Mouse (Mus musculus): ENCODE results near the gene St6galnac4. TPM values are rescaled to one million over a fixed set of nuclear protein-coding genes. Genes with fewer than 3 reads are reported as not detected.
A peak's percentile ranks its signal among the peaks of the same experiment; 100 is the strongest.

The St6galnac4 gene
- polyA plus RNA-seq, 1 experiment from 2014 or later = 22.9 TPM

- 88% methylated on average over 7 of the region's 7 CpGs for WGBS
- Histone ChIP-seq H3K4me1 (ENCODE audit: control insufficient read depth, insufficient read depth, low read length) (peaks cover 11% of the 10 kb centered on the region), H3K4me3 (replicated peaks; ENCODE audit: low read length) (no peak overlapping the region), H3K9me3 (replicated peaks; ENCODE audit: control insufficient read depth, low read length) (no peaks in the 10 kb centered on the region), H3K27ac (ENCODE audit: low read length) (no peak overlapping the region; the same call in 1 of the 2 replicates), H3K27me3 (ENCODE audit: control insufficient read depth, insufficient read depth, low read length) (no peaks in the 10 kb centered on the region), H3K36me3 (ENCODE audit: control insufficient read depth, insufficient read depth, low read length) (no peaks in the 10 kb centered on the region), H3K9ac (ENCODE audit: low read length) (no peak overlapping the region), H3K4me2 (ENCODE audit: low read depth, low read length) (no peak overlapping the region)
- no peak for ATAC-seq (ENCODE audit: insufficient read depth, low FRiP score)
Observed at GRCm38 (mm10) chr2:32636617-32637016, 49.7 kb downstream of the St6galnac4 start.

DNA sequence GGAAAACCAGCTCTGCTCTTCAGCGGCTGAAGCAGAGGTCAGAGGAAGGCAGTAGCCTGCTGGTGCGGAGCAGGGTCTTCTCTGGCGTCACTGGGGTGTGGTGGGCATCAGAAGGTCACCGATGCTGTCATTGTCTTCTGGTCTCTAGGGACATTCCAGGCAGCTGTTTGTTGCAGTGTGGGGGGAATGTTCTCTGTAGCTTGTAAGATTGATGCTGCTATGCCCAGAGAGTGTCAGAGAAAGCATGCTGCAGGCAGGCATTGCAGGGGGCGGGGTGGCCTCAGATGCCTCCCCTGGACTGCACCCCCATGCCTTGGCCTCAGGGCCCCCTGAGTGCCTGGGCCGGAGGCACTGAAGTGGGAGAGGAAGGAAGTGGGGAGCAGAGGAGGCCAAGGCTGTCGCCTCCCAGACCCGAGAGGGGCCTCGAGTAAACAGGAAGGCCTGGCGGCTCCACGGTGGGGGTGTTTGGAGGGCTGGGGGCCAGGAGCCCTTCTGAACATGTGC, 50.9 kb downstream of the St6galnac4 start:
- Histone ChIP-seq H3K4me3 (replicated peaks; ENCODE audit: low read length) (no peak overlapping the region), H3K4me1 (ENCODE audit: control insufficient read depth, insufficient read depth, low read length) (peaks cover 16% of the 10 kb centered on the region), H3K9ac (ENCODE audit: low read length) (peak overlapping the region; percentile 42; the same call in 1 of the 2 replicates), H3K27me3 (ENCODE audit: control insufficient read depth, insufficient read depth, low read length) (no peaks in the 10 kb centered on the region), H3K27ac (ENCODE audit: low read length) (peak overlapping the region; percentile 32), H3K4me2 (ENCODE audit: low read depth, low read length) (no peak overlapping the region), H3K9me3 (replicated peaks; ENCODE audit: control insufficient read depth, low read length) (no peaks in the 10 kb centered on the region), H3K36me3 (ENCODE audit: control insufficient read depth, insufficient read depth, low read length) (no peaks in the 10 kb centered on the region)
- ATAC-seq (ENCODE audit: insufficient read depth, low FRiP score) = peak; percentile 57; the same call in 1 of the 2 replicates
- WGBS = 23% methylated on average over 11 of the region's 11 CpGs

DNA sequence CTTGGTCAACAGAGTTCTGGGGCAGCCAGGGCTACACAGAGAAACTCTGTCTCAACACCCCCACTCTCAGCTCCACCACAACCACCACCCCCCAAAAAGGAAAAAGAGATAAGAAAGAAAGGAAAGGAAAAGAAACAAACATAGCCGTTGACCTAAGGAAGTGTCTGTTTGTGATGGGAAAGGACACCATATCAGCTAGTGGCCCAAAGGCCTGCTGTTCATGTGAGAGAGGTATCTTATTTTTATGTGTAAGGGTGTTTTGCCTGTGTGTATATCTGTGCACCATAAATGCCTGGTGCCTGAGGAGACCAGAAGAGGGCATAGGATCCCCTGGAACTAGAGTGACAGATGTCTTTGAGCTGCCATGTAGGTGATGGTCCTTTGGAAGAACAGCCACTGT, 52.7 kb downstream of the St6galnac4 start:
- no peak overlapping the region for H3K27ac ChIP-seq (ENCODE audit: low read length)
- 55% methylated on average over 1 of the region's 1 CpGs for WGBS
- ATAC-seq (ENCODE audit: insufficient read depth, low FRiP score) = no peak
- no peak overlapping the region for H3K4me3 ChIP-seq (replicated peaks; ENCODE audit: low read length)
- no peaks in the 10 kb centered on the region for H3K36me3 ChIP-seq (ENCODE audit: control insufficient read depth, insufficient read depth, low read length)
- H3K4me2 ChIP-seq (ENCODE audit: low read depth, low read length) = no peak overlapping the region
- peaks cover 18% of the 10 kb centered on the region for H3K4me1 ChIP-seq (ENCODE audit: control insufficient read depth, insufficient read depth, low read length)
- no peaks in the 10 kb centered on the region for H3K27me3 ChIP-seq (ENCODE audit: control insufficient read depth, insufficient read depth, low read length)
- H3K9ac ChIP-seq (ENCODE audit: low read length) = no peak overlapping the region
- H3K9me3 ChIP-seq (replicated peaks; ENCODE audit: control insufficient read depth, low read length) = no peaks in the 10 kb centered on the region

- no peaks in the 10 kb centered on the region for H3K27me3 ChIP-seq (ENCODE audit: control insufficient read depth, insufficient read depth, low read length)
- no peak overlapping the region for H3K4me3 ChIP-seq (replicated peaks; ENCODE audit: low read length)
- no peak for ATAC-seq (ENCODE audit: insufficient read depth, low FRiP score)
- WGBS = 59% methylated on average over 6 of the region's 6 CpGs
- no peak overlapping the region; the same call in 1 of the 2 replicates for H3K9ac ChIP-seq (ENCODE audit: low read length)
- no peaks in the 10 kb centered on the region for H3K36me3 ChIP-seq (ENCODE audit: control insufficient read depth, insufficient read depth, low read length)
- H3K4me2 ChIP-seq (ENCODE audit: low read depth, low read length) = no peak overlapping the region
- H3K4me1 ChIP-seq (ENCODE audit: control insufficient read depth, insufficient read depth, low read length) = peaks cover 22% of the 10 kb centered on the region
- no peak overlapping the region; the same call in 1 of the 2 replicates for H3K27ac ChIP-seq (ENCODE audit: low read length)
- H3K9me3 ChIP-seq (replicated peaks; ENCODE audit: control insufficient read depth, low read length) = no peaks in the 10 kb centered on the region
Observed at GRCm38 (mm10) chr2:32640550-32641051, 53.7 kb downstream of the St6galnac4 start.

DNA sequence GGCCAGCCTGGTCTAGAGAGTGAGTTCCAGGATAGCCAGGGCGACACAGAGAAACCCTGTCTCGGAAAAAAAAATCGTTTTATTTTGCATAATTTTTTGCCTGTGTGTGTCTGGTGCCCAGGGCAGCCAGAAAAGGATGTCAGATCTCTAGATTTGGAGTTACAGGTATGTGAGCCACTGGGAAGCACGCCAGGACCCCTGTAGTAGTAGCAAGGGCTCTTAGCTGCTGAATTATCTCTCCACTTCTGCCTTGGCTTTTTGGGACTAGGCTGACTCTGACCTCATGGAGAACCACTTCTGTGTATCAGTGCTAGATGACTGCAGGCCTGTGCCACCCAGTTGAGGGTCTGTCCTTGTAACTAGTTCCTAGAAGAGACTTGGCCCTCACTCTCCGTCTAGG, 54.9 kb downstream of the St6galnac4 start:
- 81% methylated on average over 5 of the region's 5 CpGs for WGBS
- H3K27me3 ChIP-seq (ENCODE audit: control insufficient read depth, insufficient read depth, low read length) = no peaks in the 10 kb centered on the region
- no peak overlapping the region for H3K27ac ChIP-seq (ENCODE audit: low read length)
- no peak overlapping the region for H3K4me2 ChIP-seq (ENCODE audit: low read depth, low read length)
- H3K9me3 ChIP-seq (replicated peaks; ENCODE audit: control insufficient read depth, low read length) = no peaks in the 10 kb centered on the region
- H3K9ac ChIP-seq (ENCODE audit: low read length) = no peak overlapping the region
- H3K36me3 ChIP-seq (ENCODE audit: control insufficient read depth, insufficient read depth, low read length) = no peaks in the 10 kb centered on the region
- H3K4me3 ChIP-seq (replicated peaks; ENCODE audit: low read length) = no peak overlapping the region
- no peak for ATAC-seq (ENCODE audit: insufficient read depth, low FRiP score)
- H3K4me1 ChIP-seq (ENCODE audit: control insufficient read depth, insufficient read depth, low read length) = peaks cover 33% of the 10 kb centered on the region

DNA sequence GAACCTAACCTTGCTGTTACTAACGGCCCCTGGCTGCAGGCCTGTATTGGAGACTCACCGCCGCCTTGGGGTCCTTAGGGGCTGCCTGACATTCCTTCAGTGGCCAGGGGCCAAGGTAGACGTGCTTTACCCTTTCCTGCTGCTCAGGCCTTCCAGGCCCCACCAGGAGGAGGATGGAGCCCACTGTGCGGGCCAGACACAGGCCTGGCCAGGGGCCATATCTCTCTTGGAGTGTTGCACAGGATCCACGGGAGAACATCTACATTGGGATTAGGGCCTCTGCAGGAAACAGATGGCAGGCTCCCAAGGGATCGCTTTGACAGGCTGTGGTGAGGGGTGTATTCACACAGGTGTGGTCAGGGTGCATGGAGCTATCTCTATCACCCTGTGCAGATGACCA, 55.9 kb downstream of the St6galnac4 start:
- ATAC-seq (ENCODE audit: insufficient read depth, low FRiP score) = 0 out of 2 replicates have a peak, but pooled peaks have one; percentile 8
- peaks cover 32% of the 10 kb centered on the region for H3K4me1 ChIP-seq (ENCODE audit: control insufficient read depth, insufficient read depth, low read length)
- no peak overlapping the region for H3K9ac ChIP-seq (ENCODE audit: low read length)
- WGBS = 56% methylated on average over 7 of the region's 7 CpGs
- H3K4me2 ChIP-seq (ENCODE audit: low read depth, low read length) = no peak overlapping the region
- no peak overlapping the region for H3K4me3 ChIP-seq (replicated peaks; ENCODE audit: low read length)
- H3K36me3 ChIP-seq (ENCODE audit: control insufficient read depth, insufficient read depth, low read length) = no peaks in the 10 kb centered on the region
- no peaks in the 10 kb centered on the region for H3K9me3 ChIP-seq (replicated peaks; ENCODE audit: control insufficient read depth, low read length)
- H3K27me3 ChIP-seq (ENCODE audit: control insufficient read depth, insufficient read depth, low read length) = no peaks in the 10 kb centered on the region
- H3K27ac ChIP-seq (ENCODE audit: low read length) = peak overlapping the region; percentile 27; the same call in 1 of the 2 replicates

DNA sequence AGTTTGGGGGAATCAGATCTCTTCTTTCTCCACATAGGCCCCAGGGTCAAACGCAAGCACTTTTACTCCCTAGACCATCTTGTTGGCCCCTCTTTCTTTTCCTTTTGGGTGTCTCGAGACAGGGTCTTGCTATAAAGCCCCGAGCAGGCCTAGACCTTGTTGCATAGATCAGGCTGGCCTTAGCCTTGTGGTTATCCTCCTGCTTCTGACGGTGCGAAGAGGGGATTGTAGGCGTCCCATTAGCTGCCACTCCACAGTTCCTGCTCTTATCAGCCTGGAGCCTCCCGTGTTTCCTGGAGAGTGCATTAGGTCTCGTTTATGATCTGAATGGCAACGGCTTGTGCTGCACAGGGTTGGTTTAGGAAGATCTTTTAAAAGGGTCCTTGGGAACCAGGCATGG, 57.2 kb downstream of the St6galnac4 start:
- Histone ChIP-seq H3K27me3 (ENCODE audit: control insufficient read depth, insufficient read depth, low read length) (no peaks in the 10 kb centered on the region), H3K9me3 (replicated peaks; ENCODE audit: control insufficient read depth, low read length) (no peaks in the 10 kb centered on the region), H3K4me3 (replicated peaks; ENCODE audit: low read length) (no peak overlapping the region), H3K4me1 (ENCODE audit: control insufficient read depth, insufficient read depth, low read length) (peaks cover 27% of the 10 kb centered on the region), H3K27ac (ENCODE audit: low read length) (no peak overlapping the region; the same call in 1 of the 2 replicates), H3K9ac (ENCODE audit: low read length) (no peak overlapping the region), H3K4me2 (ENCODE audit: low read depth, low read length) (no peak overlapping the region), H3K36me3 (ENCODE audit: control insufficient read depth, insufficient read depth, low read length) (no peaks in the 10 kb centered on the region)
- WGBS = 68% methylated on average over 9 of the region's 9 CpGs
- no peak for ATAC-seq (ENCODE audit: insufficient read depth, low FRiP score)

DNA sequence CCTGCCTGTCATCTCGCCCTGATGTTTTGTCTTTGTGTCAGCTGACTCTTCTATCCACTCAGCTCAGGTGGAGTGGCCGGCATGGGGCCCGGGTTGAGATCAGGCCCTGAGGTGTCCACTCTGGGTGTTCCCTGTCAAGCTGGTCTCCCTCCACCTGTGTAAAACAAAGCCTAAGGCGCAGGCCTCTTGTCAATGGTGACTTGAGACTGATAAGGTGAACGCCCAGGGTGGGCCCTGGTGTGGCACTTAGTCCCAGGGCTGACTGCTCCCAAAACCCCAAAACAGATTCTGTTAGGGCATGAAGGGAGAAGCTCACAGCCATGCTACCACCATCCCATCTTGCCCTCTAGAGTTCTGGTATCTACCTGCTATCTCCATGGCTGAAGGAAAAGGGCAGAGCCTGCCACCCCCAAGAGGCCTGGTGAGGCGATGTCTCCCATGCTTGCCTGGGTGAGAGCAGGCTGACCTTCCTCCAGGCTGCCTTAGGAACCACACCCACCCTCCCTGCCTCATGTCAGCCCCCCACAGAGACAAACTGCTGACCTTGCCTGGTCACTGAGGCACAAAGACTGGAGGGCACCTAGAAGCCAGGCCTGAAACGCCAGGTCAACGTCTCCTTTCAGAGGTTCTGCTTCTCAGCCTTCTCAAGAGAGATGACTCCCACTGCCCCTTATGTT, 58.0 kb downstream of the St6galnac4 start:
- Histone ChIP-seq H3K4me3 (replicated peaks; ENCODE audit: low read length) (no peak overlapping the region), H3K27me3 (ENCODE audit: control insufficient read depth, insufficient read depth, low read length) (no peaks in the 10 kb centered on the region), H3K9me3 (replicated peaks; ENCODE audit: control insufficient read depth, low read length) (no peaks in the 10 kb centered on the region), H3K27ac (ENCODE audit: low read length) (no peak overlapping the region), H3K4me1 (ENCODE audit: control insufficient read depth, insufficient read depth, low read length) (peaks cover 27% of the 10 kb centered on the region), H3K9ac (ENCODE audit: low read length) (no peak overlapping the region), H3K36me3 (ENCODE audit: control insufficient read depth, insufficient read depth, low read length) (no peaks in the 10 kb centered on the region), H3K4me2 (ENCODE audit: low read depth, low read length) (no peak overlapping the region)
- no peak for ATAC-seq (ENCODE audit: insufficient read depth, low FRiP score)
- 73% methylated on average over 8 of the region's 8 CpGs for WGBS

DNA sequence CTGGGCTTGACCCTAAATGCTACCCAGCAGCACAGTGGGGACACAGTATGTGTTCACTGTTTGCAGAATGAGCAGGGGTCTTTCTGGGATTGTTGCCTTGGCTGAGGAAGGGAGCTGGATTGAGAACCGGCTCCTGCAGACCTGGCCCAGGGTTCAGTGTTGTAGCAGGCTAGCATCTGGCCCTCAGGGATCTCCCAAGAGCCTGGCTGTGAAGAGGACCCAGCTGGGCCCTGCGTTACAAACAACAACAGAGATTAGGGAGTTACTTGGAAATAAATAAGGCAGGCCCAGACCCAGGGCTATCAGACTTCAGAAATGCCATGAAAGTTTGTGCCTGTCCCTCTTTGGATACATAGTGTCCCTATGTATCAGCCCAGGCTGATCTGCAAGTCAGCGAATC, 58.8 kb downstream of the St6galnac4 start:
- Histone ChIP-seq H3K4me3 (replicated peaks; ENCODE audit: low read length) (no peak overlapping the region), H3K9ac (ENCODE audit: low read length) (no peak overlapping the region), H3K4me1 (ENCODE audit: control insufficient read depth, insufficient read depth, low read length) (peaks cover 27% of the 10 kb centered on the region), H3K27me3 (ENCODE audit: control insufficient read depth, insufficient read depth, low read length) (no peaks in the 10 kb centered on the region), H3K9me3 (replicated peaks; ENCODE audit: control insufficient read depth, low read length) (no peaks in the 10 kb centered on the region), H3K4me2 (ENCODE audit: low read depth, low read length) (0 out of 2 replicates have a peak overlapping the region, but pooled peaks have one; percentile 52), H3K36me3 (ENCODE audit: control insufficient read depth, insufficient read depth, low read length) (no peaks in the 10 kb centered on the region), H3K27ac (ENCODE audit: low read length) (peak overlapping the region; percentile 84)
- WGBS = 63% methylated on average over 3 of the region's 3 CpGs
- ATAC-seq (ENCODE audit: insufficient read depth, low FRiP score) = no peak
